Mouse (Mus musculus): Measurements from ENCODE around the gene Ccdc134. TPM values are rescaled to one million over a fixed set of nuclear protein-coding genes. Genes with fewer than 3 reads are reported as not detected.
A peak's percentile ranks its signal among the peaks of the same experiment; 100 is the strongest.

Gene Ccdc134
- total RNA-seq, 2 experiments from 2014 or later = 11.8 to 12.4 TPM

- intact Hi-C loops (cut with DNase I) = no loop called here
- TF ChIP-seq CTCF (IDR thresholded peaks at IDR 0.05) = no peak
- Histone ChIP-seq H3K4me3 (no peak overlapping the region), H3K27ac (no peak overlapping the region; the same call in 1 of the 2 replicates)
- no peak for DNase-seq
These were observed 24.7 kb downstream of the Ccdc134 start for GRCm38 (mm10) chr15:82152435-82152834.

DNA sequence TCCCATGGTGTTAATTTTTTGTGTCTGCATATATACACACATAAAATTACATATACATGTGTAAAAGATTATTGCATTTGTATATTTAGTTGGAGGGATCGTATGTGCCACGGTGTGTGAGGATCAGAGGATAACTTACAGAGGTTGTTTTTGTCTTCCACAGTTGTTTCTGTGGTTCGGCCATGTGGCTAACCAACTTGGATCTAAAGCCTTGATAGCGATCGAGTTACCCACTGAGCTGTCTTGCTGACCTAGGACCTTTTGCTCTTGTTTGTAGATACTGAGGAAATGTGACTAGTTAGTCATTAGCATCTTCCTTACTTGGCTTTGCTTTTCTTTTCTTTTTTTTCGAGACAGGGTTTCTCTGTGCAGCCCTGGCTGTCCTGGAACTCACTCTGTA lies 28.6 kb downstream of the Ccdc134 start:
- no peak for TF ChIP-seq CTCF (IDR thresholded peaks at IDR 0.05)
- no peak overlapping the region for H3K4me3 ChIP-seq
- intact Hi-C loops (cut with DNase I) = no loop called here
- DNase-seq = no peak
- no peak overlapping the region for H3K27ac ChIP-seq

DNA sequence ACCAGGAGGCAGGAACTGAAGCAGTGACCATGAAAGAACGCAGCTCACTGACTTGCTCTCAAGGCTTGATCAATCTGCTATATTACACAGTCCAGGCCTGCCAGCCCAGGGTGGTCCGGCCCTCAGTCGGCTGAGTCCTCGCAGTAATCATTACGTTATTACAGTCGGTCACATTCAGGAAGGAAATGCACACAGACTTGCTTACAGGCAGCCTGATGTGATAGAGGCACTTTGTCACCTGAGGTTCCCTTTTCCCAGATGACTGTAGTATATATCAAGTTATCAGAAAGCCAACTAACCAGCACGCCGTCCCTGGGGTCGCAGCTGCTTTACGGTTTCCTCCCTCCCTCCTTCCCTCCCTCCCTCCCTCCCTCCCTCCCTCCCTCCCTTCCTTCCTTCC lies 29.2 kb downstream of the Ccdc134 start:
- Histone ChIP-seq H3K27ac (no peak overlapping the region), H3K4me3 (no peak overlapping the region)
- TF ChIP-seq CTCF (IDR thresholded peaks at IDR 0.05) = no peak
- intact Hi-C loops (cut with DNase I) = no loop called here
- no peak for DNase-seq

GRCm38 (mm10) chr15:82158243-82159035 lies 30.7 kb downstream of the Ccdc134 start:
- Histone ChIP-seq H3K4me3 (no peak overlapping the region), H3K27ac (no peak overlapping the region)
- intact Hi-C loops (cut with DNase I) = no loop called here
- no peak for DNase-seq
- no peak for TF ChIP-seq CTCF (IDR thresholded peaks at IDR 0.05)

DNA sequence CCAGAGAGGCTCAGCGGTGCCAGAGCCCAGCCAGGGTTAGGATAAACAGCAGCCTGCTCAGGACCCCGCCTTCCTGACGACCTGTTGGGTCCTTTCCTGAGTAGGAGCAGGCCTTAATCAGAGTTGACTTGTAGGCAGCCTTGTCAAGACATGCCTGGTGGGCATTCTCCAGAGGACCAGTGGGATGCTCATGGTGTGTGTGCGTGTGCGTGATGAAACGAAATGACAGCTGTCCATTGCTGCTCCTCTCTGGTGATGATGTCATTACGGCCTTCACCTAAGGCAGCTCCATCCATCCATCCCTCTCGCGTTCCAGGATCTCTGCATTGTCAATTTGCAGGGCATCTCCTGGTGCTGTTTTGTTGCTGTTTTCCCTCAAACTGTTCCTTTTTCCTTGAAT lies 31.7 kb downstream of the Ccdc134 start:
- intact Hi-C loops (cut with DNase I) = no loop called here
- no peak overlapping the region for H3K4me3 ChIP-seq
- TF ChIP-seq CTCF (IDR thresholded peaks at IDR 0.05) = no peak
- no peak for DNase-seq
- H3K27ac ChIP-seq = no peak overlapping the region

GRCm38 (mm10) chr15:82160731-82161640 lies 33.3 kb downstream of the Ccdc134 start:
- no peak overlapping the region for H3K4me3 ChIP-seq
- H3K27ac ChIP-seq = no peak overlapping the region; the same call in 1 of the 2 replicates
- intact Hi-C loops (cut with DNase I) = no loop called here
- no peak for TF ChIP-seq CTCF (IDR thresholded peaks at IDR 0.05)
- DNase-seq = no peak

DNA sequence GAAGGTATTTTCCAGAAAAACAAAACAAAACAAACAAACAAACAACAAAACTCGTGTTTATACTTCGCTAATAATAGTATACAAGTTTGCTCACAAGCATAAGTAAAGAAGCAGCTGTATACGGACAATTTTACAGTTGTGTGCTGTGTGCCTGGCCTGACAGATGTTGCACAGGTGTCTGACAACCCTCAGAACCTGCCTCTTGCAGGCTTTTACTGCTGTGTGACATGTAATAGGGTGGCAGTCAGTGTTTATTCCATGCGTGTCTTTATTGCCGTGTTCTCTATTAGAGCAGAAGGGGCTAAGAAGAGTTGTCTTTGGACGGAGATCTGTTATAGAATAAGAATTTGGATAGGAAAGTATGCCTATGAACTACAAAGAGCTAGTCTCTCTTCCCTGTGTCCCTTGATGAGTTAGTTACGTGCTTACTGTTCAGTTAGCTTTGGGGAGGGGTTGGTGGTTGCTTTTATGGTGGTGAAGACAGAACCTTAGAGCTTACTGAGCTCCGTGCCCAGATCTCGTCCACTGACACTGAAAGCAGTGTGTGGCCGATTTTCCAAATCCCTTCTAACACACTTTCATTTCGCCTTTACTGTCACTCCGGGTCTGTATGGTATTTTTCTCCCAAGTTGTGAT lies 34.4 kb downstream of the Ccdc134 start:
- no peak for DNase-seq
- intact Hi-C loops (cut with DNase I) = no loop called here
- no peak overlapping the region for H3K4me3 ChIP-seq
- no peak for TF ChIP-seq CTCF (IDR thresholded peaks at IDR 0.05)
- H3K27ac ChIP-seq = no peak overlapping the region

DNA sequence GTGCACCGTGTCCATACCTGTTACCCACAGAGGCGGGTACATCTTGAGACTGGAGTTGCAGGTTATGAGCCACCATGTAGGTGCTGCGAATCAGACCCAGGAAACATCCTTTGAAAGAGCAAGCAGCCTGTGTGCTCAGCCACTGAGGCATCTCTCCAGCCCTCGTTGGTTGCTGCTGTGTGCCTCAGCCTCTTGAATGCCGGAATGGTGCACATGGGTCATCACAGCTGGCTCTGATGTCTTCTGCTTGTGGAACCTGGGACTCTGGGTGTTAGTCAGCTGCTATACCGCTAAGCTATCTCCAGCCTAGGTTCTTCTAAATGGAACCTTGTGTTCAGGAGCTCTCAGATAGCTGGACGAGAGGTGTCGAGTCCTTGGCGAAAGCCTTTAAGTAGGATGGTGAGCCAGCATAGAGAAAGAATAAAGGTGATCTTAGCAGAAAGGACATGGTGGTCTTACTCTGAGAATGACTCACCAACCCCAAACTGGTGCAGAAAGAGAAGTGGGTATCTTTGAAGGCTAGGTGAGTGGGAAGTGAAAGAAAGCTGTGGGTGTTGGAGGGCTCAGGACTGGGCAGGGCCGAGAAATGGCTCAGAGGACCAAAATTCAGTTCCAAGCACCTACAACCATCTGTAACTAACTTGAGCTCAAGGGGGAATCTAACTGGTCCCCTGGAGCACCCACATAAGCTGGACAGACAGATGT lies 35.8 kb downstream of the Ccdc134 start:
- H3K4me3 ChIP-seq = no peak overlapping the region
- no peak for TF ChIP-seq CTCF (IDR thresholded peaks at IDR 0.05)
- intact Hi-C loops (cut with DNase I) = no loop called here
- DNase-seq = no peak
- H3K27ac ChIP-seq = no peak overlapping the region

GRCm38 (mm10) chr15:82164061-82164399 lies 36.3 kb downstream of the Ccdc134 start:
- no peak for TF ChIP-seq CTCF (IDR thresholded peaks at IDR 0.05)
- Histone ChIP-seq H3K4me3 (no peak overlapping the region), H3K27ac (no peak overlapping the region)
- no peak for DNase-seq
- intact Hi-C loops (cut with DNase I) = no loop called here

DNA sequence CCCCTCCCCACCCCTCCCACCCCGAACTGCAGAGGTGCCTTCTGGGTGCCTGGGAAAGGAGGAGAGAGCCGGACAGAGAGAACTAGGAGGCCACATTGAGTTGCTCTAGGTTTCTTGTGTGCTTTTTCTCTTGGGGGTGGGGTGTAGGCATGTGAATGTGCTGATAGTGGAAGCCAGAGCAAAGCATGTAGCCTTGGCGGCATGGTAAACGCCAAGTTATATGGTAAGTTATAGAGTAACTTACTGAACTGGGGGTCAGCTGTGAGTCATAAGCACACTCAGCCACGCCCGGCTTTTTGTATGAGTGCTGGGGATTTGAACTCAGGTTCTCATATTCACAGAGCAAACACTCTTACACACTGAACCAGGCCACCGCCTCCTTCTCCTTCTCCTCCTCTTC lies 36.8 kb downstream of the Ccdc134 start:
- H3K27ac ChIP-seq = no peak overlapping the region
- DNase-seq = no peak
- intact Hi-C loops (cut with DNase I) = no loop called here
- TF ChIP-seq CTCF (IDR thresholded peaks at IDR 0.05) = no peak
- H3K4me3 ChIP-seq = no peak overlapping the region

DNA sequence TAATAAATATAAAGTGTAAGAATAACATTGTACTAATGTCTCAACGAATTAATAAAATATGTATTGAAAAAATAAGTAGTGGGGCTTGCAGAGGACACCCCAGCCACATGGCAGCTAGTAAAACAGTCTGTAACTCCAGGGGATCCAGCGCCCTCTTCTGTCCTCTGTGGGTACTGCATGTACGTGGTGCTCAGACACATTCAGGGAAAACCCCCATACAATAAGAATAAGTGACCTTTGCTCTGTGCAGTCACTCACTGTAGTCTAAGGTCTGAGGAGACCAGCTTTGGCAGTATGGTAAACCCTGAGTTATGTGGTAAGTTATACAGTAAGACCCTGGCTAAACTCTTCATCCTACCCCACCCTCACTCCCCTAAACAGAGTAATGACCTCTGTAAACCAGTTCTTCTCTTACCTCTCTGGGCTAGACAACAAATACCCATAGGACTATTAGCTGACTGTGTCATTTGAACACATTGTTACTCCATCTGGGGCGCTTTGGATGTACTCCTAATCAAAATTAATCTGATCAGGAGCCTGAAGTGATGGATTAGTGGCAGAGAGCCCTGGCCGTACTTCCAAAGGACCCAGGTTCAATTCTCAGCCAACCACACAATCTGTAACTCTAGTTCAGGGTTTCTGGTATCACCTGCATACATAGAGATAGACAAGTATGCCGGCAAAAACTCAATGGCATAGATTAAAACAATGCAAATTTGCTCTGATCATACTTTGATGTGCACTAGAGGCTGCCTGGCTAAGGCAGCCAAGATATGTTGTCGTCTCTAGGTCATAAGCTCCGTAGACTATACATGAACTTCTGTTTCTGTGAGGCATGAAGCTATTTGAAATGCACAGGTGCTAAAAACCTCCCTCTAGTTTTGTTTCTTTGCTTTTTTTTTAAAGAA lies 37.9 kb downstream of the Ccdc134 start:
- H3K4me3 ChIP-seq = no peak overlapping the region
- intact Hi-C loops (cut with DNase I) = loop anchor here (1.0 to 5.0 kb wide), 2 partner anchors 27 to 98 kb away; partner anchors contain the start of gene Mei1
- no peak; the same call in 1 of the 2 replicates for TF ChIP-seq CTCF (IDR thresholded peaks at IDR 0.05)
- peak overlapping the region; percentile 79; the same call in 1 of the 2 replicates for H3K27ac ChIP-seq
- DNase-seq = peak; percentile 83
